Mouse (Mus musculus) 3T3-L1 (cell line): Measurements from ENCODE around the gene Acmsd.

Experiments used
- DNase-seq: peaks from one replicate; pipeline ENCODE4 v3.0.0-alpha.2; 2015; ENCODE audit warnings: low read depth, low spot score

Gene Acmsd

GRCm38 (mm10) chr1:127775206-127775720 lies 46.0 kb downstream of the Acmsd start:
- peak; percentile 13 for DNase-seq

- no peak for DNase-seq
These were observed 47.0 kb downstream of the Acmsd start for GRCm38 (mm10) chr1:127776246-127776645.

DNA sequence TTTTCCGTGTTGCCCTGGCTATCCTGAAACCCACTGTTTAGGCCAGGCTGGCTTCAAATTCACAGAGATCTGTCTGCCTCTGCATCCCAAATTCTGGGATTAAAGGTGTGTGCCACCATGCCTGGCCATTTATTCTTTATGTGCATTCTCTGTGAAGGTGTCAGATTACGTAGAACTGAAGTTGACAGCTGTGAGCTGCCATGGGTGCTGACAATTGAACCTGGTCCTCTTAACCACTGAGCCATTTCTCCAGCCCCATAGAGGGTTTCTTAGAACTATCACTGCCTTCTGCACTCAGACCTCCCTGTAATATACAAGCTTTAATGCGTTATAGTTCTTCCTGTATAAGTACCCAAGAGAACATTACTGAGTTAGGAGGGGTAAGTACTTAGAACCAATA lies 49.4 kb downstream of the Acmsd start:
- DNase-seq = no peak

GRCm38 (mm10) chr1:127780142-127780541 lies 50.9 kb downstream of the Acmsd start:
- DNase-seq = no peak

DNA sequence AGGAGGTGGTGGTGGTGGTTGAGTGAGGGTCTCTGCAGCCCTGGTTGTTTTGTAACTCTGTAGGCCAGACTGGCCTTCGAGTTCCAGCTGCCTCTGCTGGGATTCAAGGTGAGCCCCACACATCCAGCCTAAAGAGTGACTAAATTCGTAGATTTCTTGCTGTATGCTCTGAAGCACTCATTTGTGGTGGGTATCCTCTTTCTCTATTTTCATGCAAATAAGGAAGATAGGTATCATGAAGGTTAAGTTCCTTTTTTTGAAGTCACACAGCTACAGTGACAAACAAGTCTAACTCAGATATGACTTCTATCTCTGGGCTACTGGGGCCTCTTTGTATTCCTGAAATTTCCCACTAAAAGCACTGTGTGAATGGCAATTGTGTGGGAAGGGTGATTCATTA lies 51.6 kb downstream of the Acmsd start:
- no peak for DNase-seq

DNA sequence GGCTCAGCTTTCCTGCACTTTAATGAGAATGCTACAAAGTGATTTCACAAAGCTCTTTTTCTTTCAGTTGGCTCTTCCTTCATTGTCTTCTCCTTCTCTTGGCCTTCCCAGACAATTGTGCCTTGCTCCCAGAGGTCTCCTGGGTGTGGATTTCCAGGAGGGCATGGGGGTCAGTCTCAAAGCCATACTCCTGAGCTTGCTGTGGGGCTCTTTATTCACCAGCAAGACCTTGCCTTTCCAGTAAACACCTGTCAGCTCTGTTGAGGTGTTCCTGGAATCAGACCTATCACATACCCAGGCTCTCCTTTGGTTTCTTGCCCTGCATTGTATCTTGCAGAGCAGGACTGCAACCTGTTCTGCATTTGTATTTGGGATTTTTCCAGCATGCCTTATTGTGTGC lies 54.6 kb downstream of the Acmsd start:
- no peak for DNase-seq

- DNase-seq = no peak
These were observed 56.7 kb downstream of the Acmsd start for GRCm38 (mm10) chr1:127785882-127786281.

DNA sequence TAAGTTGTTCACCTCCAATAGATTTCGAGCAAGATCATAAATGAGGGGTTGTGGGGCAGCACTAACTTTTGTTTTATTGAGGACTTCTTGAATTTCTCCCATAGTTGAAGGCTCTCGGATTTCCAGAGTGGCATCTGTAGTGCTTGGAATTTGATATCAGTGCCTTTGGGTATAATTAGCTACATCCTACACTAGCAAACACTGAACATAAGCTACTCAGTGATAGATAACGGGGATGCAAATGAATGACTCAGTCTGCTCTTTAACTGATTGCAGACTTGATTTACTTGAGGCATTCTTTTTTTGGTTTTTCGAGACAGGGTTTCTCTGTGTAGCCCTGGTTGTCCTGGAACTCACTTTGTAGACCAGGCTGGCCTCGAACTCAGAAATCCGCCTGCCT lies 59.7 kb downstream of the Acmsd start:
- DNase-seq = no peak

DNA sequence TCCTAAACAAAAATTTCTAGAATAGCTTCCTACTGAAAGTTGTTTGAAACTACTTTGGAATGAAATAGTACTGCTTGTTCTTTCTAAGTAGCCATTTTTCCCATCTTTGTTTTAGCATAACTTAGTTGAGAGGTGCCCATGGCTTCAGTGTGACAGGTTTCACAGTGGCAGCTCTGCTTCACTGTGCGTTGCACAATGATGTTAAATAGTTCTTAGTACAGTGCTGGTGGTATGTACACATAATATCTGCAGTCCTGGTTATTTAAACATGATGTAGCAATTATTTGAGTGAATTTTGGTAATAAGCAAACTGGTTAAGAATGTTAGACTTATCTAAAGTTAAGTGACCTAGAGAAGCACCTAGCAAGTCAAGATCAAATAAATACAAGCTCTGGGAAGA lies 64.2 kb downstream of the Acmsd start:
- no peak for DNase-seq

DNA sequence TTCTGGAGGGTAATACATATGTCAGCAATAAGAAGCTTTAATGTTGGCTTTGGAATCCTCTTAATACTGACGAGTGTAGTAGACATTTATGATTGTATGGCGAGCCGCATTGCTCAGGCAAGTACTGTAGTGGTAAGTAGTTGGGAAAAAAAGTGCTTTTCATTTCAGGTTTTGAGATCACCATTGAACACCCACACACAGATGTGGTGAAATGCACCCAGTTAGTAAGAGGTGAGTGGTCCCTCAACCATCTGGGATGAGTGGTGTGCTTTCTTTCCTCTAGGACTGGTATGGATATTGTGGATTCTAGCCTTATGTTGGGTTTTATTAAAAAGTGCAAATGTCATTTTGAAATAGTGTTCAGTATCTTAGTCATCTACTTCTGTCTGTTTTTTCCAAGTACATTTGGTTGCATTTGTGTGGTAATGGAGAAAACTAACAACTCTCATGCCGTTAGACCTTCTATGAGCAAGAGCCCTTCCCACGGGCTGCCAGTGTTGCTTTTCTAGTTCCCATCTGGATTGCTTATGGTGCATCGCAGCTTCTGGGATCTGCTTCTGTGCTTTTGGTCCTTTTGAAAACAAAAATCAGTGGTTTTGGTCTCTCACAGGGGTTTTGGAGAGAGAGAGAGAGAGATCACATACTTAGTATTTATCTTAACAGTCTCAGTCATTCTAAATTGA lies 66.0 kb downstream of the Acmsd start:
- no peak for DNase-seq

DNA sequence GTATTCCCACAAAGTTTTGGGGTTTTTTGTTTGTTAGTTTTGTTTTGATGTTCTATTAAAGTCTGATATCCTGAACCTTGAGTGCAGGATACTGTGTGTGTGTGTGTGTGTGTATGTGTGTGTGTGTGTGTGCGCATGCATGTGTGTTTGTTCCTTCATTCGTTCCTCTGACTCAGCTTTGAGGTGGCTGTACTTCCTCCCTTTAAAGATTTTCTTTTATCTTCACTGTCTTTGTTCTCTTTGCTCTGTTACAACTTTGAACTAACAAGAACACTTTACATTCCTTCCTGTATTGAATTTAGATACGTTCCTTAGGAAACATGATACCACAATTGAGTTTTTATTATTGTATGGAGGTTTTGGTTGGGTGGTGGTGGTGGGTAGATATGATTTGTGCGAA lies 67.1 kb downstream of the Acmsd start:
- DNase-seq = no peak

GRCm38 (mm10) chr1:127796752-127797151 lies 67.5 kb downstream of the Acmsd start:
- DNase-seq = no peak

- no peak for DNase-seq
These were observed 73.7 kb downstream of the Acmsd start for GRCm38 (mm10) chr1:127802916-127803315.

DNA sequence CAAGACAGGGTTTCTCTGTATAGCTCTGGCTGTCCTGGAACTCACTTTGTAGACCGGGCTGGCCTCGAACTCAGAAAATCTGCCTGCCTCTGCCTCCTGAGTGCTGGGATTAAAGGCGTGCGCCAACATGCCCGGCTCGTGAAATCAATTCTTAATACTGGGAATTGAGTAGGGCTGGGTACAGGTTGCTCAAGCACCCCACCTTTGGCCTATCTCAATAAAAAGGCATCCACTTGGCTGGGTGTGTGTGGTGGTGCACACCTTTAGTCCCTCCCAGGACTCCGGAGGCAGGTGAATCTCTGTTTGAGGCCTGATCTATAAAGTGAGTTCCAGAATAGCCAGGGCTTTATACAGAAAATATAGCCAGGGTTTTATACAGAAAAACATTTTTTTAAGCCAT lies 79.5 kb downstream of the Acmsd start:
- DNase-seq = no peak

DNA sequence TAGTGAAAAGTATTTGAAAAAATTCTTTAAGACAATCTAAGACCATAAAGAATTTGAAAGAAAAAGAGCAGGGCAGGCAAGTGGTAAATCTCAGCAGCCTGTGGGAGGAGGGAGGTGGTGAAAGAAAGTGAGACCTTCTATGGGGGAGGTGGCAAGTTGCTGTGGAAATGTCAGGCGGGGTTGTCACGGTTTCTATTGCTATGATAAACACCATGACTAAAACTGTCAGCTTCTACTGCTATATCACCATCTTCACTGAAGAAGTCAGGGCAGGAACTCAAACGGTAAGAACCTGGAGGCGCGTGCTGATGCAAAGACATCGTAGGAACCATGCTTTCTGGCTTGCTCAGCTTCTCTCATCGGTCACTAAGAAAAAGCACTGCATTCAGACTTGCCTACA lies 83.7 kb downstream of the Acmsd start:
- DNase-seq = no peak

DNA sequence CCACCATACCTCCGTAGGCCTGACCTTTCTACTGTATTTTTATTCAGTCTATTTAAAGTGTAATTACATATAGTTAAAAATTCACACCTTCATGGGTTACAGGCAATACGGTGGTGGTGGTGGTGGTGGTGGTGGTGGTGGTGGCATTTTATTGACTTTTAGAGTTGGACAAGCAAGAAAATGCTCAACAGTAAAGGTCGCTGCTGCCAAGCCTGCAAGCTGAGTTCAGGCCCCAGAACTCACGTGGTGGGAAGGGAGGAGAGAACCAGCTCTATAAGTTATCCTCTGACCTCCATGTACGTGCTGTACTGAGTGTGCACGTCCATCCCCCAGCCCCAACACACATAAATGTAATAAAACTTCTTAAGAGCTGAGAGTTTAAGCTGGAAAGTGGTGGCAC lies 87.2 kb downstream of the Acmsd start:
- no peak for DNase-seq
